In the genomic region with DNA sequence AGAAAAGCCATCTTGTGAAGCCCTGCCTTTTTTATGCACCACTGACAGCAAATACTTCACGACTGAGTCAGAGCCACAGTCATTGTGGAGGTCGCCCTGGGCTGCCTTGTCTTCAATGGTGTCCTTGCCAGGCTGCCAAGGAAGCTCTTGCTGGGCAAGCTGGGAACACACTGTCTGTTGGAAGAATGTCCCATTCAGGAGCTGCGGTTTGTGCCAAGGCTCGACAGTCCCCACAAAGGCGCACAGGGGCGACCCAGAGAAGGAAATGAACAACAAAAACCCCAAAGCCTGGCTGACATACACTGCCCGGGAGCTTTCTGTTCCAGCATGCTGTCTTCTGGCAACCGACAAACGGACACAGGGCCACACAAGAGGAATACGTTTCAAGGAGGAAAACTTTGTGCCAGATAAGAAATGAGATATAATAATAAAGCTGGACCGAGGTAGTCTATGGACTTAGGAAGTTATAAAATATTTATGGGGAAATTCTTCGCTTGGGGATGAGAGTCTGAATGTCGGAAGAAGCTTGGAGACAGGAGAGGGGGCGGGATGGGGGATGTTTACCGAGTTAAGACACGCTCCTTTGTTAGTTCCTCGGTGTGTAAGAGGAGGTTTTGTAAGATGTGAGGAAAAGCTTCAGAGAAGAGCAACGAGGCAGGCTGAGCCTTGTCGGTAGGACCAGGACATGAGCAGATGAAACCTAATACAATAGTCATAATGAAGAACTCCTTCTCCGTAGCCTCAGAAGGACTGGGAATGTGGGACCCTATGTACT, we compare ENCODE assay signal across 8 mouse cellular contexts.
A peak's percentile ranks its signal among the peaks of the same experiment; 100 is the strongest.
DNase-seq lines count a peak whose midpoint lies in the region; ATAC-seq lines count a peak whose summit lies in the region.

No protein-coding gene starts in this region.

- H3K27me3 ChIP-seq in liver, embryonic 12.5 days (replicated peaks): no peaks in the 10 kb centered on the region
- no peaks in the 10 kb centered on the region for H3K27me3 ChIP-seq in liver, embryonic 11.5 days (replicated peaks; ENCODE audit: control insufficient read depth, insufficient read depth, low read length)
- H3K27me3 ChIP-seq in embryonic facial prominence, embryonic 12.5 days: no peaks in the 10 kb centered on the region
- H3K27me3 ChIP-seq in kidney, embryonic 14.5 days (ENCODE audit: control insufficient read depth, insufficient read depth, low read length): no peaks in the 10 kb centered on the region

- 32% methylated on average over 20 of the region's 20 CpGs for WGBS in liver, embryonic 12.5 days (ENCODE audit: insufficient replicate concordance)
- WGBS in liver, embryonic 11.5 days: 44% methylated on average over 20 of the region's 20 CpGs
- WGBS in embryonic facial prominence, embryonic 12.5 days: 20% methylated on average over 20 of the region's 20 CpGs
- 29% methylated on average over 20 of the region's 20 CpGs for WGBS in kidney, embryonic 14.5 days

- ATAC-seq in liver, embryonic 12.5 days: no peak
- ATAC-seq in liver, embryonic 11.5 days (replicated peaks; ENCODE audit: low FRiP score): no peak
- no peak for ATAC-seq in embryonic facial prominence, embryonic 12.5 days (ENCODE audit: insufficient number of reproducible peaks, insufficient read depth, low FRiP score, low TSS enrichment)
- ATAC-seq in kidney, embryonic 14.5 days (ENCODE audit: low FRiP score, low TSS enrichment): no peak
- no peak for ATAC-seq in inflammation-experienced regulatory T-cells, adult 6 months

- H3K4me2 ChIP-seq in liver, embryonic 12.5 days: 0 out of 2 replicates have a peak overlapping the region, but pooled peaks have one; percentile 22
- no peak overlapping the region; the same call in 1 of the 2 replicates for H3K4me2 ChIP-seq in liver, embryonic 11.5 days
- peak overlapping the region; percentile 11 for H3K4me2 ChIP-seq in embryonic facial prominence, embryonic 12.5 days (replicated peaks)
- H3K4me2 ChIP-seq in kidney, embryonic 14.5 days (replicated peaks; ENCODE audit: low read depth, low read length): peak overlapping the region; percentile 22; the same call in 1 of the 2 replicates

- no peak overlapping the region for H3K4me3 ChIP-seq in liver, embryonic 12.5 days
- H3K4me3 ChIP-seq in liver, embryonic 11.5 days (ENCODE audit: low read depth, low read length): no peak overlapping the region
- H3K4me3 ChIP-seq in embryonic facial prominence, embryonic 12.5 days: no peak overlapping the region
- H3K4me3 ChIP-seq in kidney, embryonic 14.5 days (ENCODE audit: low read length): no peak overlapping the region

- no peaks in the 10 kb centered on the region for H3K36me3 ChIP-seq in liver, embryonic 12.5 days
- H3K36me3 ChIP-seq in liver, embryonic 11.5 days (ENCODE audit: control insufficient read depth, insufficient read depth, low read length): no peaks in the 10 kb centered on the region
- no peaks in the 10 kb centered on the region for H3K36me3 ChIP-seq in embryonic facial prominence, embryonic 12.5 days
- H3K36me3 ChIP-seq in kidney, embryonic 14.5 days (ENCODE audit: control insufficient read depth, insufficient read depth, low read length): no peaks in the 10 kb centered on the region

- H3K4me1 ChIP-seq in liver, embryonic 12.5 days: no peaks in the 10 kb centered on the region
- H3K4me1 ChIP-seq in liver, embryonic 11.5 days (replicated peaks; ENCODE audit: control insufficient read depth, insufficient read depth, low read length): no peaks in the 10 kb centered on the region; the same call in 1 of the 2 replicates
- peaks cover 28% of the 10 kb centered on the region for H3K4me1 ChIP-seq in embryonic facial prominence, embryonic 12.5 days
- H3K4me1 ChIP-seq in kidney, embryonic 14.5 days (ENCODE audit: control insufficient read depth, insufficient read depth, low read length): peaks cover 17% of the 10 kb centered on the region; the same call in 1 of the 2 replicates

- H3K27ac ChIP-seq in liver, embryonic 12.5 days: no peak overlapping the region
- no peak overlapping the region for H3K27ac ChIP-seq in liver, embryonic 11.5 days (ENCODE audit: low read depth, low read length)
- H3K27ac ChIP-seq in embryonic facial prominence, embryonic 12.5 days: 0 out of 2 replicates have a peak overlapping the region, but pooled peaks have one; percentile 25
- peak overlapping the region; percentile 47; the same call in 1 of the 2 replicates for H3K27ac ChIP-seq in kidney, embryonic 14.5 days (ENCODE audit: low read depth, low read length)

- H3K9ac ChIP-seq in liver, embryonic 12.5 days: no peak overlapping the region
- H3K9ac ChIP-seq in liver, embryonic 11.5 days (ENCODE audit: low read depth, low read length): no peak overlapping the region
- no peak overlapping the region for H3K9ac ChIP-seq in embryonic facial prominence, embryonic 12.5 days
- H3K9ac ChIP-seq in kidney, embryonic 14.5 days (ENCODE audit: low read depth, low read length): peak overlapping the region; percentile 18; the same call in 1 of the 2 replicates

- no peak for DNase-seq in liver, embryonic 11.5 days (ENCODE audit: low spot score)
- peak; percentile 45 for DNase-seq in heart, adult 8-10 months (ENCODE audit: low spot score)
- peak; percentile 20 to 48 for DNase-seq in lung, adult 18-20 months
- DNase-seq in right cerebral cortex, postnatal 10 days (ENCODE audit: low spot score in 2 of 2): peak; percentile 80 to 81

- H3K9me3 ChIP-seq in liver, embryonic 12.5 days (replicated peaks): no peaks in the 10 kb centered on the region
- no peaks in the 10 kb centered on the region for H3K9me3 ChIP-seq in liver, embryonic 11.5 days (ENCODE audit: control insufficient read depth, low read length)
- no peaks in the 10 kb centered on the region for H3K9me3 ChIP-seq in embryonic facial prominence, embryonic 12.5 days
- no peaks in the 10 kb centered on the region for H3K9me3 ChIP-seq in kidney, embryonic 14.5 days (ENCODE audit: control insufficient read depth, low read length)

Comparison
In these comparisons a context has a peak if more than half of its experiments do, and no peak if none do; other contexts are left out.
1. H3K27ac ChIP-seq: peak in embryonic facial prominence, embryonic 12.5 days (single experiment) and kidney, embryonic 14.5 days (single experiment); none in liver, embryonic 12.5 days (single experiment) and liver, embryonic 11.5 days (single experiment).